Mouse (Mus musculus) cerebellum, adult 2 months (tissue): ENCODE data around the gene Ercc1.

ENCODE experiments used
- CTCF ChIP-seq: fragments of 200-500 bp; IDR thresholded peaks from 2 replicates; pipeline ENCODE4 v1.5.1; 2011; ENCODE audit warnings: low read depth, mild to moderate bottlenecking, control low read depth, low read length, moderate library complexity, borderline replicate concordance; ENCODE audit not compliant: insufficient read depth
- POLR2A ChIP-seq: fragments of 200-500 bp; IDR thresholded peaks from 2 replicates; pipeline ENCODE4 v1.6.1; 2011; ENCODE audit warnings: low read length, control low read depth, borderline replicate concordance; ENCODE audit not compliant: insufficient read depth

DNA sequence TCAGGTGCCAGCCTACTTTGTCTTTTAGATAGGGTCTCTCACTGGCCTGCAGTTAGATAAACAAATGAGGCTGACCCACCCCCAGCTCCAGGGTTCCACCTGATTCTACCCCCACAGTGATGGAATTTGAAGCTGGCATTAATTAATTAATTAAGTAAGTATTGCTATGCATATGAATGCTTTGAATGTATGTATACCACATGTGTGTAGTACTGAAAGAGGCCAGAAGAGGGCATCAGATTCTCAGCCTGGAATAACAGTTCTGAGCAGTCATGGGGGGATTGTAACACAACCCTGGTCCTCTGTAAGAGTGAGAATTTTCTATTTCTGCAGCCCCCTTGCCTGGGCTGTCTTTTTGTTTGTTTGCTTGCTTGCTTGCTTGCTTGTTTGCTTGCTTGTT lies 16.2 kb upstream of the Ercc1 start:
- TF ChIP-seq CTCF (no peak), POLR2A (no peak)
